Mouse (Mus musculus): ENCODE data around the gene Rps28.
A peak's percentile ranks its signal among the peaks of the same experiment; 100 is the strongest.
"Not testable (repeated sequence)": the region's sequence is repeated elsewhere in the genome, so short reads cannot be mapped to it uniquely, and the experiment has no call there.

Rps28 gene

GRCm38 (mm10) chr17:33824084-33824996, at the start of gene Rps28, which contains the start of gene Ndufa7:
Gene Rps28, minus strand, starts transcription at chr17:33824562.
Gene Ndufa7, plus strand, starts transcription at chr17:33824572.
- peak; percentile 99 for DNase-seq (ENCODE audit: low read depth, low spot score)

GRCm38 (mm10) chr17:33873537-33873936, 49.2 kb upstream of the Rps28 start, which contains the start of gene Gm7029:
Gene Gm7029, plus strand, starts transcription at chr17:33873837.
- not testable (repeated sequence) for DNase-seq (ENCODE audit: low read depth, low spot score)

- peak; percentile 95 for DNase-seq (ENCODE audit: low read depth, low spot score)
Observed at GRCm38 (mm10) chr17:33865330-33866030, 41.1 kb upstream of the Rps28 start.

- DNase-seq (ENCODE audit: low read depth, low spot score): no peak
Observed at GRCm38 (mm10) chr17:33857816-33858215, 33.5 kb upstream of the Rps28 start.

GRCm38 (mm10) chr17:33851331-33851730, 27.0 kb upstream of the Rps28 start:
- DNase-seq (ENCODE audit: low read depth, low spot score): no peak

- no peak for DNase-seq (ENCODE audit: low read depth, low spot score)
Observed at GRCm38 (mm10) chr17:33848139-33848538, 23.8 kb upstream of the Rps28 start.

- DNase-seq (ENCODE audit: low read depth, low spot score): no peak
Observed at GRCm38 (mm10) chr17:33844196-33844595, 19.8 kb upstream of the Rps28 start.

GRCm38 (mm10) chr17:33842966-33843795, 18.8 kb upstream of the Rps28 start, which contains the start of gene Cd320:
Gene Cd320, plus strand, starts transcription at chr17:33843091.
- peak; percentile 97 for DNase-seq (ENCODE audit: low read depth, low spot score)

- DNase-seq (ENCODE audit: low read depth, low spot score): no peak
Observed at GRCm38 (mm10) chr17:33829561-33829960, 5.2 kb upstream of the Rps28 start.

- DNase-seq (ENCODE audit: low read depth, low spot score): peak; percentile 81
Observed at GRCm38 (mm10) chr17:33828892-33829291, 4.5 kb upstream of the Rps28 start.

- peak; percentile 88 for DNase-seq (ENCODE audit: low read depth, low spot score)
Observed at GRCm38 (mm10) chr17:33826850-33827249, 2.5 kb upstream of the Rps28 start.

- DNase-seq (ENCODE audit: low read depth, low spot score): no peak
Observed at GRCm38 (mm10) chr17:33825462-33825861, 1.1 kb upstream of the Rps28 start.

GRCm38 (mm10) chr17:33824997-33825330, 602 bp upstream of the Rps28 start:
- DNase-seq (ENCODE audit: low read depth, low spot score): not testable (repeated sequence)

GRCm38 (mm10) chr17:33823171-33823570, 1.2 kb downstream of the Rps28 start:
- DNase-seq (ENCODE audit: low read depth, low spot score): not testable (repeated sequence)

- DNase-seq (ENCODE audit: low read depth, low spot score): no peak
Observed at GRCm38 (mm10) chr17:33822436-33822959, 1.9 kb downstream of the Rps28 start.

GRCm38 (mm10) chr17:33817969-33818643, 6.3 kb downstream of the Rps28 start:
- peak; percentile 46 for DNase-seq (ENCODE audit: low read depth, low spot score)

GRCm38 (mm10) chr17:33817184-33817968, 7.0 kb downstream of the Rps28 start:
- peak; percentile 99 for DNase-seq (ENCODE audit: low read depth, low spot score)

- DNase-seq (ENCODE audit: low read depth, low spot score): peak; percentile 36
Observed at GRCm38 (mm10) chr17:33816612-33817011, 7.8 kb downstream of the Rps28 start.

- DNase-seq (ENCODE audit: low read depth, low spot score): no peak
Observed at GRCm38 (mm10) chr17:33815399-33815798, 9.0 kb downstream of the Rps28 start.

GRCm38 (mm10) chr17:33812990-33813389, 11.4 kb downstream of the Rps28 start:
- DNase-seq (ENCODE audit: low read depth, low spot score): no peak

Measured in brain, adult 2 months (tissue).